Mouse (Mus musculus): Measurements from ENCODE around the gene Itih4. TPM values are rescaled to one million over a fixed set of nuclear protein-coding genes. Genes with fewer than 3 reads are reported as not detected.

Gene Itih4
- polyA plus RNA-seq, 1 experiment: not detected

GRCm38 (mm10) chr14:30875955-30876354 lies 10.3 kb upstream of the Itih4 start:
- no peak overlapping the region for H3K27ac ChIP-seq (ENCODE audit: insufficient read depth, low read length)
- no peaks in the 10 kb centered on the region for H3K36me3 ChIP-seq (ENCODE audit: control insufficient read depth, insufficient read depth, low read length, poor library complexity, severe bottlenecking)
- peaks cover 2% of the 10 kb centered on the region for H3K4me1 ChIP-seq (ENCODE audit: control insufficient read depth, insufficient read depth, low read length)
- no peak for TF ChIP-seq CTCF (IDR thresholded peaks at IDR 0.05; ENCODE audit: low read depth, low read length)
- TF ChIP-seq POLR2A (IDR thresholded peaks at IDR 0.05; ENCODE audit: insufficient read depth, low read length): no peak
- TF ChIP-seq EP300 (IDR thresholded peaks at IDR 0.05; ENCODE audit: insufficient read depth, low read depth, low read length): no peak
- no peak overlapping the region for H3K4me3 ChIP-seq (ENCODE audit: low read depth, low read length)
- no peak overlapping the region for H3K9ac ChIP-seq (ENCODE audit: low read depth, poor library complexity, severe bottlenecking)
- H3K9me3 ChIP-seq (replicated peaks; ENCODE audit: control insufficient read depth, insufficient read depth, low read length, poor library complexity, severe bottlenecking): no peaks in the 10 kb centered on the region
- H3K27me3 ChIP-seq (ENCODE audit: control insufficient read depth, insufficient read depth, low read length, poor library complexity, severe bottlenecking): no peaks in the 10 kb centered on the region

DNA sequence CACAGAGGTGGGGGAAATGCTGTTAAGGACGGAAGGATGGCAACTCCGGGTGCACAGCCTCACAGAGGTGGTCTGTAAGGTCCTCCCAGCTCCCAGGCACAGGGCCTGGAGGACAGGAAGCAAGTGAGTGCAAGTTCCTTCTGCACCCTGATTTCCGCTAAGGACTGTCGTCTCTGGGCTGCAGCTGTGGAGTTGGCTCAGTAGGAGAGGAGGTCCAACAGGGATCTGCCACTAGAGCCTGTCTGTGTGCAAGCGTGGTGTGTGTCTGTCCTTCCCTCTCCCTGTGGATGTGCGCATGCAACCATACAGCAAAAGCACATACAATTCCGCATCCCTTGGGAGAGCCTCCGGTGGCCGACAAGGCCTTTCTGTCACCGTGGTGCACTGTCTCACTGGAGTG lies 9.8 kb upstream of the Itih4 start:
- Histone ChIP-seq H3K9ac (ENCODE audit: low read depth, poor library complexity, severe bottlenecking) (no peak overlapping the region), H3K27me3 (ENCODE audit: control insufficient read depth, insufficient read depth, low read length, poor library complexity, severe bottlenecking) (no peaks in the 10 kb centered on the region), H3K27ac (ENCODE audit: insufficient read depth, low read length) (no peak overlapping the region), H3K4me1 (ENCODE audit: control insufficient read depth, insufficient read depth, low read length) (peaks cover 2% of the 10 kb centered on the region), H3K4me3 (ENCODE audit: low read depth, low read length) (no peak overlapping the region), H3K9me3 (replicated peaks; ENCODE audit: control insufficient read depth, insufficient read depth, low read length, poor library complexity, severe bottlenecking) (no peaks in the 10 kb centered on the region), H3K36me3 (ENCODE audit: control insufficient read depth, insufficient read depth, low read length, poor library complexity, severe bottlenecking) (no peaks in the 10 kb centered on the region)
- TF ChIP-seq CTCF (IDR thresholded peaks at IDR 0.05; ENCODE audit: low read depth, low read length) (no peak), EP300 (IDR thresholded peaks at IDR 0.05; ENCODE audit: insufficient read depth, low read depth, low read length) (no peak), POLR2A (IDR thresholded peaks at IDR 0.05; ENCODE audit: insufficient read depth, low read length) (no peak)

GRCm38 (mm10) chr14:30877827-30878226 lies 8.4 kb upstream of the Itih4 start:
- Histone ChIP-seq H3K27me3 (ENCODE audit: control insufficient read depth, insufficient read depth, low read length, poor library complexity, severe bottlenecking) (no peaks in the 10 kb centered on the region), H3K27ac (ENCODE audit: insufficient read depth, low read length) (no peak overlapping the region), H3K9me3 (replicated peaks; ENCODE audit: control insufficient read depth, insufficient read depth, low read length, poor library complexity, severe bottlenecking) (no peaks in the 10 kb centered on the region), H3K4me3 (ENCODE audit: low read depth, low read length) (no peak overlapping the region), H3K4me1 (ENCODE audit: control insufficient read depth, insufficient read depth, low read length) (peaks cover 2% of the 10 kb centered on the region), H3K36me3 (ENCODE audit: control insufficient read depth, insufficient read depth, low read length, poor library complexity, severe bottlenecking) (no peaks in the 10 kb centered on the region), H3K9ac (ENCODE audit: low read depth, poor library complexity, severe bottlenecking) (no peak overlapping the region)
- TF ChIP-seq POLR2A (IDR thresholded peaks at IDR 0.05; ENCODE audit: insufficient read depth, low read length): no peak
- no peak for TF ChIP-seq CTCF (IDR thresholded peaks at IDR 0.05; ENCODE audit: low read depth, low read length)
- no peak for TF ChIP-seq EP300 (IDR thresholded peaks at IDR 0.05; ENCODE audit: insufficient read depth, low read depth, low read length)

DNA sequence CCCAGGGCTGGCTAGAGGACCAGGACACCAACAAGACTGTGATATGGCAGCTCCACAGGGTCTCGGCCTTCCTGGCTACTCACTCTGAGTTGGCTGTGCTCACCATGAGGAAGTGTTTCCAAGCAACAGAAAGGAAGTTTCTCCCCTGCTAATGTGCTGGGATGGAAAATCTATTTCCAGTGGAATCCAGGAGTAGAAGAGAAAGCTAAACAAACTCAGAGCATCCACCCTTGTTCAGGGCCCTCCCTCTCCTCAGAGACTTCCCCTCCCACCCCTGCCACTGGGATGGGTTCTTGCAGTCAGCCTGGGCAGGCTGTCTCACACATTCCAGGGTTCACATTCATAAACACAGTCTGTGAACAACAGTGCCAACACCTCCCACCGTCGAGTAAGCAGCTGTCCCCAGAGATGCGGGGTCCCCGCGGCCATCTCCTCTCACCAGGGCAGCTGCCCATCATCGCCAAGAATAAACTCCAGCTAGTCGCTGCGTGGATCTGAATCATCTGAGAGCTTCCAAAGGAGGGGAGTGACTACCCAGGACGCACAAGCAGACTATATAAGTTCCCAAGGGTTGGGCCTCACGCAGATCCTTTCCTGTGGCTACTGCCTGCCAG lies 7.2 kb upstream of the Itih4 start, which contains the start of gene Mustn1:
Gene Mustn1, plus strand, starts transcription at position 243 of the 614 bp plus-strand sequence.
- H3K9ac ChIP-seq (ENCODE audit: low read depth, poor library complexity, severe bottlenecking): no peak within 1 kb of the TSS
- no peak within 1 kb of the TSS for H3K4me3 ChIP-seq (ENCODE audit: low read depth, low read length)
- no peak within 1 kb of the TSS for H3K27ac ChIP-seq (ENCODE audit: insufficient read depth, low read length)
- H3K9me3 ChIP-seq (replicated peaks; ENCODE audit: control insufficient read depth, insufficient read depth, low read length, poor library complexity, severe bottlenecking): no peaks in the 10 kb centered on the region
- H3K4me1 ChIP-seq (ENCODE audit: control insufficient read depth, insufficient read depth, low read length): peaks cover 2% of the 10 kb centered on the region
- no peaks in the 10 kb centered on the region for H3K27me3 ChIP-seq (ENCODE audit: control insufficient read depth, insufficient read depth, low read length, poor library complexity, severe bottlenecking)
- TF ChIP-seq POLR2A (IDR thresholded peaks at IDR 0.05; ENCODE audit: insufficient read depth, low read length): no peak
- TF ChIP-seq CTCF (IDR thresholded peaks at IDR 0.05; ENCODE audit: low read depth, low read length): no peak
- TF ChIP-seq EP300 (IDR thresholded peaks at IDR 0.05; ENCODE audit: insufficient read depth, low read depth, low read length): no peak
- H3K36me3 ChIP-seq (ENCODE audit: control insufficient read depth, insufficient read depth, low read length, poor library complexity, severe bottlenecking): no peaks in the 10 kb centered on the region

DNA sequence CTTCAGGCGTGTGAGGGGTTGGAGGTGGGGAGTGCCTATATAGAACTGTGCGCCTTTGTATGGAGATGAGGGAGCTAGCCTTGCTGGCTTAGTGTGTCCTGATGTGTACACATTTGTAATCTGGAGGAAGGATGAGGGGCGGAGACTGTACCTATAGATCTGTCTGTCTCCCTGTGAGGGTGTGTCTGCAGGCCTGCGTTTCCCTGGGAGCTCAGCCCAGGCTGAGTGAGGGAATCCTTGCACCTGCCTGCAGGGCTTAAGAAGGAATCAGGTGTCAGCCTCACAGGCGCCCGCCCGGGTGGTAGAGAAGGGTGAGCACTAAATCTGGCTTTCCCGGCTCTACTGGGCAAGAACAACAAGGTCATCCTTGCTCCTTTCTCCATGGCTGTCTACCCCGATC lies 6.5 kb upstream of the Itih4 start:
- H3K27ac ChIP-seq (ENCODE audit: insufficient read depth, low read length): no peak overlapping the region

DNA sequence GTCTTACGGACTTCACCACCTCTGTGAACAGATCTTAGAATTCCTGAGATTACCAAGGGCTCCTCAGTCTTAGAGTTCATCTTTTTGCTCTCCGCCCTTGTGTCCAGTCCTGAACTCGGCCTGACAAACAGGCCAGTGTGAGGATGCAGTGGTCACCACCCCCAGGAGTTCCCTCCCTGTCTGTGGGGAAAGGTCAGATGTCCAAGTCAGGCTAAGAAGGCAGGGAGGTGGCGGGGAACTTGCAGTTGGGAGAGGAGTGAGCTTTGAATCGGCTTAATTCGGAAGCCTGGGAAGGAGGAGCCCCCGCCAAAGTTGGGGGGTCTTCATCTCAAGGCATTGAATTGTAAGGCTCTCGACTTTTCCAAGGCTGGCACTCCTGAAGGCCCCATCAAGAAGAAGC lies 6.0 kb upstream of the Itih4 start:
- Histone ChIP-seq H3K9ac (ENCODE audit: low read depth, poor library complexity, severe bottlenecking) (no peak overlapping the region), H3K36me3 (ENCODE audit: control insufficient read depth, insufficient read depth, low read length, poor library complexity, severe bottlenecking) (no peaks in the 10 kb centered on the region), H3K27ac (ENCODE audit: insufficient read depth, low read length) (no peak overlapping the region), H3K4me3 (ENCODE audit: low read depth, low read length) (no peak overlapping the region), H3K9me3 (replicated peaks; ENCODE audit: control insufficient read depth, insufficient read depth, low read length, poor library complexity, severe bottlenecking) (no peaks in the 10 kb centered on the region), H3K27me3 (ENCODE audit: control insufficient read depth, insufficient read depth, low read length, poor library complexity, severe bottlenecking) (no peaks in the 10 kb centered on the region), H3K4me1 (ENCODE audit: control insufficient read depth, insufficient read depth, low read length) (peaks cover 2% of the 10 kb centered on the region)
- TF ChIP-seq POLR2A (IDR thresholded peaks at IDR 0.05; ENCODE audit: insufficient read depth, low read length): no peak
- TF ChIP-seq CTCF (IDR thresholded peaks at IDR 0.05; ENCODE audit: low read depth, low read length): no peak
- no peak for TF ChIP-seq EP300 (IDR thresholded peaks at IDR 0.05; ENCODE audit: insufficient read depth, low read depth, low read length)

More for the DNA sequence above, 6.5 kb upstream of the Itih4 start:
- Histone ChIP-seq H3K9me3 (replicated peaks; ENCODE audit: control insufficient read depth, insufficient read depth, low read length, poor library complexity, severe bottlenecking) (no peaks in the 10 kb centered on the region), H3K27me3 (ENCODE audit: control insufficient read depth, insufficient read depth, low read length, poor library complexity, severe bottlenecking) (no peaks in the 10 kb centered on the region), H3K4me1 (ENCODE audit: control insufficient read depth, insufficient read depth, low read length) (peaks cover 2% of the 10 kb centered on the region), H3K9ac (ENCODE audit: low read depth, poor library complexity, severe bottlenecking) (no peak overlapping the region), H3K4me3 (ENCODE audit: low read depth, low read length) (no peak overlapping the region), H3K36me3 (ENCODE audit: control insufficient read depth, insufficient read depth, low read length, poor library complexity, severe bottlenecking) (no peaks in the 10 kb centered on the region)
- no peak for TF ChIP-seq POLR2A (IDR thresholded peaks at IDR 0.05; ENCODE audit: insufficient read depth, low read length)
- TF ChIP-seq EP300 (IDR thresholded peaks at IDR 0.05; ENCODE audit: insufficient read depth, low read depth, low read length): 0 out of 2 replicates have a peak, but pooled peaks have one; percentile 12
- TF ChIP-seq CTCF (IDR thresholded peaks at IDR 0.05; ENCODE audit: low read depth, low read length): no peak
